Mouse (Mus musculus): Measurements from ENCODE around the gene Ropn1. TPM values are rescaled to one million over a fixed set of nuclear protein-coding genes. Genes with fewer than 3 reads are reported as not detected.
"Not testable (repeated sequence)": the region's sequence is repeated elsewhere in the genome, so short reads cannot be mapped to it uniquely, and the experiment has no call there.

The Ropn1 gene
- polyA plus RNA-seq, 1 experiment from 2014 or later, result not detected

DNA sequence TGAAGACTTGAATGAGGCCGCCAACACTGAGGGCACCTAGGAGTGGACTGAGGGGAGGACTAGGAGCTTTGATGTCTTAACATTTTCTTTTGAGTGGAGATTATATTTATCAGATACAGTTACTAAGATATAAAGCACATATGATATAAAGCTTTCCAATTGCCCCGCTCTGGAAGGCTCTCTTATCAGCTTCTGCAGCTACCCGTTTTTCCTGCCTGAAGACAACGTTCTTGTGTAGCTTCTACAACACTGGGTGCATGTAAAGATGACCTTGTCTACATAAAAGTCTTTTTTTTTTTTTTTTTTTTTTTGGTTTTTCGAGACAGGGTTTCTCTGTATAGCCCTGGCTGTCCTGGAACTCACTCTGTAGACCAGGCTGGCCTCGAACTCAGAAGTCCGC lies 44.8 kb downstream of the Ropn1 start:
- no peak overlapping the region for H3K27ac ChIP-seq
- WGBS, result 97% methylated on average over 6 of the region's 7 CpGs
- no peak overlapping the region for H3K4me3 ChIP-seq
- no peaks in the 10 kb centered on the region for H3K9me3 ChIP-seq
- no peaks in the 10 kb centered on the region; the same call in 1 of the 2 replicates for H3K36me3 ChIP-seq (replicated peaks)
- no peak overlapping the region for H3K9ac ChIP-seq
- H3K4me2 ChIP-seq, result no peak overlapping the region
- H3K27me3 ChIP-seq (replicated peaks), result no peaks in the 10 kb centered on the region
- peaks cover 7% of the 10 kb centered on the region for H3K4me1 ChIP-seq
- no peak for ATAC-seq (replicated peaks)

DNA sequence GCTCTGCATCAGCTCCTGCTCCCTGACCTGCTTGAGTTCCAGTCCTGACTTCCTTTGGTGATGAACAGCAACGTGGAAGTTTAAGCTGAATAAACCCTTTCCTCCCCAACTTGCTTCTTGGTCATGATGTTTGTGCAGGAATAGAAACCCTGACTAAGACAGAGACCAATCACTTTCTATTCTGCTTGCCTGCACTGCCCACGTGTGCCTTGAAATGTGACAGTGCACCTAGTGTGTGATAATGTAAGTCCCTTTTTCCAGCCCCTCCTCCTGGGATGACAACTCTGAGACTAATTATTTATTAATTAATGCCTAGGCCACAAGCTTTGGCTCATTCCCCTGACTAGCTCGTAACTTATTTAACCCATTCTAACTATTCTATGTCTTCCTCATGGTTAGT lies 49.0 kb downstream of the Ropn1 start:
- not testable (repeated sequence) for H3K9me3 ChIP-seq; H3K9ac ChIP-seq; H3K4me1 ChIP-seq; H3K4me3 ChIP-seq; ATAC-seq (replicated peaks); H3K4me2 ChIP-seq; H3K27me3 ChIP-seq (replicated peaks); H3K27ac ChIP-seq; H3K36me3 ChIP-seq (replicated peaks)
- 84% methylated on average over 3 of the region's 3 CpGs for WGBS

DNA sequence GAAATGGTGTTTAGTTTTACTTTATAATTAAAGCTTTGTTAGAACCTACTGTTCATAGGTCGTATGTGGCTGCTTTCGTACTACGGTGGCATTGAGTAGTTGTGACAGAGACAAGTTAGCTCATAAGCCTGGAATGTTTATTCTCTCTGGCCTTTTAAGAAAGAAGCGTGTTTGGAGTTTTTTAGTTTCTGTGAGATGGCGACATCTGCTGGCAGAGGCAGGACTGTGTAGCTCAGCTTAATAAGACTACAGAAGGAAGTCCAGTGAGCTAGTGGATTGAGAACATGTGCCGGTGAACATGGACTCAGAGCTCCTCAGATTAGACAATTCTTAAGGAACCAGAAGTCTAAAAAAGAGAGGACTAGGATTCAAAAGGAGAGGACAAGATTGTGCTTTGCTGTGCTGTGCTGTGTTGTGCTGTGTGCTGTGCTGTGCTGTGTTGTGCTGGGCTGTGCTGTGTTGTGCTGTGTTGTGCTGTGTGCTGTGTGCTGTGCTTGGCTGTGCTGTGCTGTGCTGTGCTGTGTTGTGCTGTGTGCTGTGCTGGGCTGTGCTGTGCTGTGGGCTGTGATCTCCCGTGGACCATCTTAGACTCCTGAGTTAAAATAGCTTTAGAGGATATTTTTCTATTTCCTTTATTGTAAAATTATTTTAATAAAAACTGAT lies 50.6 kb downstream of the Ropn1 start:
- H3K9ac ChIP-seq, result no peak overlapping the region
- H3K27ac ChIP-seq, result no peak overlapping the region
- H3K27me3 ChIP-seq (replicated peaks), result no peaks in the 10 kb centered on the region
- H3K4me1 ChIP-seq, result no peaks in the 10 kb centered on the region
- H3K4me2 ChIP-seq, result no peak overlapping the region
- no peaks in the 10 kb centered on the region; the same call in 1 of the 2 replicates for H3K36me3 ChIP-seq (replicated peaks)
- peak; percentile 77 for ATAC-seq (replicated peaks)
- H3K9me3 ChIP-seq, result no peaks in the 10 kb centered on the region
- 21% methylated on average over 7 of the region's 7 CpGs for WGBS
- H3K4me3 ChIP-seq, result no peak overlapping the region

DNA sequence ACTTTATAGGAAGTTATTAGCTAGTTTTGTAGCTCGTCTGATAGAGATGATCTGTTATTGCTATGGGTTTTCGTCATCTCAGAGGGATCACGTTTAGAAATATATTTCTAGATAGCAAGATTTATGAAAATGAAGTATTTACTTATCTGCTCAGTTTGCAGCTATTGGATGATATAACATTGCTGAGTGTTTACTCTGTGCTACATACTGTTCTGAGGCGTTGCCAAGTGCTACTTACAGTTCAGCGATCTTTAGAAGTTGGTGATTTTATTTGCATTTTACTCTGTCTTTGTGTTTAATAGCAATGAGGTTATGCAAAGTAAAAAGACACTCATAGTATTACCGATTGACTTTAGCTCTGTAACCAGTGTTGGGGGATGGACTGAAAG lies 51.1 kb downstream of the Ropn1 start:
- Histone ChIP-seq H3K36me3 (replicated peaks) (no peaks in the 10 kb centered on the region; the same call in 1 of the 2 replicates), H3K9me3 (no peaks in the 10 kb centered on the region), H3K4me2 (no peak overlapping the region), H3K27me3 (replicated peaks) (no peaks in the 10 kb centered on the region), H3K4me1 (no peaks in the 10 kb centered on the region), H3K4me3 (no peak overlapping the region), H3K27ac (no peak overlapping the region), H3K9ac (no peak overlapping the region)
- no peak for ATAC-seq (replicated peaks)
- WGBS, result 85% methylated on average over 6 of the region's 6 CpGs

DNA sequence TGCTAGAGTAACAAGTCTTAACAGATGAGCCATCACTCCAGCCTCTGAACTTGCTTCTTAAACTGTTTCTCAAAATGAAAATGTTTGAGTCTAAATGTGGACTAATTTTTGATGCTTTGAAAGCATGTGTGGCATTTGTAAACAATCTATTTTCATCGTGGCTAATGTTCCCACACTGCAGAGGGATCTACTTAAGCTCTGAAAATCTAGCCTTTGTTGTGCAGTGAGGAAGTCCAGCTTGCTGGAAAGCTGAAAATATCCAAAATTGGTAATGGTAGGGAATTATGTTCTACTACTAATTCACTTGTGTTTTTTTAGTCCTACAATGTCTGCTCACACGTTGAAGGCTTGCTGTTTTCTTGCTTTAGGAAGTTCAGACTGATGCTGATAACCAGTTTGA lies 56.3 kb downstream of the Ropn1 start:
- Histone ChIP-seq H3K4me1 (no peaks in the 10 kb centered on the region), H3K9ac (no peak overlapping the region), H3K9me3 (no peaks in the 10 kb centered on the region), H3K4me2 (no peak overlapping the region), H3K36me3 (replicated peaks) (0 out of 2 replicates have a peak, but pooled peaks cover 6% of the 10 kb centered on the region), H3K4me3 (no peak overlapping the region), H3K27me3 (replicated peaks) (no peaks in the 10 kb centered on the region), H3K27ac (no peak overlapping the region)
- 90% methylated on average over 2 of the region's 2 CpGs for WGBS
- no peak for ATAC-seq (replicated peaks)

DNA sequence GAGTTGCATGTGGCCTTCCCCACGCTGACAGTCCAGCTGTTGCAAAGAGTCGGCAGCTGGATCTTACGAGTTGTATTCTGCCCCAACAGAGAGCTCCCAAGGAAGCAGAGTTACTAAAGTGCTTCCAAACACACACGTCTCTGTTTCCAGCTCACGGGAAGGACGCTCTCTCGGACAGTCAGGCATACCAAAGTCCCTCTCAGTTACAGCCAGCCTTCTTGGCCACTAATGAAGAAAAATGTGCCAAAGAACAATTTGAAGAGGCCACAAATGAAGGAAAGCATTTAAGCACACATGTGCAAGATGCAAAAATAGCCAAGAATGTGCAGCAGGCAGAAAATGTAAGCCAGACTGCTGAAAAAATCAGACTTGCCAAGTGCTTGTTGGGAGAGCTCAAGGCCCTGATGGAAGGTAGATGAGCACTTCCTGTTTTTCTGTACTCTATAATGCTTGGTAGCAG lies 56.8 kb downstream of the Ropn1 start:
- no peak overlapping the region for H3K4me3 ChIP-seq
- H3K27me3 ChIP-seq (replicated peaks), result no peaks in the 10 kb centered on the region
- H3K9ac ChIP-seq, result no peak overlapping the region
- no peak overlapping the region for H3K27ac ChIP-seq
- no peak for ATAC-seq (replicated peaks)
- no peak overlapping the region for H3K4me2 ChIP-seq
- 90% methylated on average over 7 of the region's 7 CpGs for WGBS
- no peaks in the 10 kb centered on the region for H3K9me3 ChIP-seq
- H3K4me1 ChIP-seq, result no peaks in the 10 kb centered on the region
- 0 out of 2 replicates have a peak, but pooled peaks cover 6% of the 10 kb centered on the region for H3K36me3 ChIP-seq (replicated peaks)

DNA sequence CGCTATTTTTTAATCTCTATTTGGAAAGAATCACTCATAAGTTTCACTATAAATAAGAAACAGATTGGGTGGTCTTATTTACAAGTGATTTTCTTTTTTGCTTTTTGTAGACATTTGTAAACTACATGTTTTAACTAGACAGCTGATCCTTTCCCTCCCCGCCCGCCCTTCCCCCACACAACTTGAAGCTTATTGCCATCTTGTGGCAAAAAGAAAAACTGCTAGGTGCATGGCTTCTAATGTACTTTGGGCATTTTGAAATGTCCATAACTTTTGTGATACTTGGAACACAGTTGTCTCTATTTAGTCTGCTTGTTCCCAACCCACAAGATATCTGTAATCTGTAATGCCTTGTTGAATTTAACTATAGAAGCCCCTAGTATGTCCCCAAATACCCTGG lies 61.8 kb downstream of the Ropn1 start:
- H3K27ac ChIP-seq, result no peak overlapping the region
- H3K4me3 ChIP-seq, result no peak overlapping the region
- H3K36me3 ChIP-seq (replicated peaks), result 0 out of 2 replicates have a peak, but pooled peaks cover 6% of the 10 kb centered on the region
- H3K9ac ChIP-seq, result no peak overlapping the region
- H3K4me1 ChIP-seq, result no peaks in the 10 kb centered on the region
- no peak overlapping the region for H3K4me2 ChIP-seq
- no peaks in the 10 kb centered on the region for H3K9me3 ChIP-seq
- no peak for ATAC-seq (replicated peaks)
- WGBS, result 85% methylated on average over 3 of the region's 3 CpGs
- no peaks in the 10 kb centered on the region for H3K27me3 ChIP-seq (replicated peaks)

DNA sequence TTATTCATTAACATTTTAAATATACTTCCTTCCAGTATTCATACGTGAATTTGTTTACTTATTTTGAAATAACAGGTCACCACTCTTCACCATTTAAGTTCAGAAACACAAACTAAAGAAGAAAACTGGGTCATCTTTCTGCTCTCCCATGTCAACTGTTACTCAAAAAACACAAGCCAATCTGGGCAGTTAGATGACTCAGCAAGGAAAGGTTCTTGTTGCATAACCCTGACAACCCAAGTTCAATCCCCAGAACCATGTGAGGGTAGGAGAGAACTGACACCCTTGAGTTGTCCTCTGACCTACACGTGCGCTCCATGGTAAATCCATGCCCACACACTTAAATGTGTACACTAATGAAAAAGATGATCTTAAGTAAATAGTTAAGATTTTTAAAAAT lies 75.4 kb downstream of the Ropn1 start:
- Histone ChIP-seq H3K27me3 (replicated peaks) (no peaks in the 10 kb centered on the region), H3K36me3 (replicated peaks) (no peaks in the 10 kb centered on the region), H3K9ac (no peak overlapping the region), H3K9me3 (no peaks in the 10 kb centered on the region), H3K27ac (no peak overlapping the region), H3K4me3 (no peak overlapping the region), H3K4me2 (no peak overlapping the region), H3K4me1 (no peaks in the 10 kb centered on the region)
- 95% methylated on average over 3 of the region's 3 CpGs for WGBS
- no peak for ATAC-seq (replicated peaks)

Other genes with a start within 250 kb of the Ropn1 start
- gene Kalrn, start 76.4 kb upstream of the Ropn1 start, polyA plus RNA-seq (2015; fragmentation: Nextera tagmentation; extraction: Ambion mirVana), result 34.5 and 39.2 TPM in 2 replicates
- gene Ccdc14, start 40.7 kb downstream of the Ropn1 start, polyA plus RNA-seq (2015; fragmentation: Nextera tagmentation; extraction: Ambion mirVana), result 3.5 and 4.0 TPM in 2 replicates
- 4.1 and 4.9 TPM in 2 replicates for gene Mylk, start 95.3 kb downstream of the Ropn1 start, polyA plus RNA-seq (2015; fragmentation: Nextera tagmentation; extraction: Ambion mirVana)

All from midbrain, embryonic 15.5 days (tissue).